Mouse (Mus musculus): ENCODE measurements around the gene Cdh12. TPM values are rescaled to one million over a fixed set of nuclear protein-coding genes. Genes with fewer than 3 reads are reported as not detected.
A peak's percentile ranks its signal among the peaks of the same experiment; 100 is the strongest.

The Cdh12 gene
- total and polyA plus RNA-seq, 3 experiments = 0.13 to 0.16 TPM; not detected in 1

DNA sequence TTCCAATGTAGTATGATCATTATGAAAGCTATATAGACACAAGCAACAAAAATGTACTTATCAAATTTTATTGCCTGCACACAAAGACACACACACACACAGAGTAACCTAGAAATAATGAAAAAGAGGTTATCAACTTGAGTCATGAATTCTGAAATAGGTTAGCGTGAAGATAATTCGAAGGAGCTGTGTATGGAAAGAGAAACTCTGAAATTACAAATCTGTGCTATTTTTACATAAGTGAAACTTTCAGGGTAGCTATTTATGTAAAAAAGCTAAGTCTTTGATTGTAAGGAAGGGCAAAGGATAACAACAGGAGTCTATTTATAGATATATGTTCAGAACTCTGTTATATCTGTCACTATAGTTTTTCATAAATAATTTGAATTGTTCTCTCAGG lies 427.9 kb downstream of the Cdh12 start:
- Histone ChIP-seq H3K4me2 (ENCODE audit: insufficient read depth, low read depth, poor library complexity, severe bottlenecking) (no peak overlapping the region), H3K79me2 (replicated peaks; ENCODE audit: control insufficient read depth, extremely low read depth, insufficient read depth, poor library complexity, severe bottlenecking) (no peaks in the 10 kb centered on the region), H3K36me3 (replicated peaks in 1 of 2; ENCODE audit: control insufficient read depth in 1 of 2, insufficient read depth in 1 of 2, low read length in 1 of 2) (no peaks in the 10 kb centered on the region), H3K4me3 (replicated peaks in 1 of 3; ENCODE audit: low read depth in 2 of 3, low read length in 2 of 3, poor library complexity in 1 of 3) (no peak overlapping the region), H3K4me1 (ENCODE audit: control insufficient read depth in 1 of 2, insufficient read depth in 2 of 2) (peaks cover 0 to 5% of the 10 kb centered on the region in 2 experiments; a peak in 1 of 4 replicates), H3K9ac (ENCODE audit: insufficient read depth, low read depth) (no peak overlapping the region), H3K27ac (ENCODE audit: insufficient read depth, low read depth) (no peak overlapping the region), H3K27me3 (replicated peaks) (no peaks in the 10 kb centered on the region), H3K9me3 (replicated peaks; ENCODE audit: low read length) (peaks cover 3% of the 10 kb centered on the region)
- in situ Hi-C loops (cut with MboI; ENCODE audit: low pct_ligation_motif_present, low pct_unique_long_range_greater_than_20kb, low sequenced_read_pairs) = no loop called here
- TF ChIP-seq CHD1 (IDR thresholded peaks at IDR 0.05; ENCODE audit: low read depth, low read length) (no peak), NRF1 (IDR thresholded peaks at IDR 0.05; ENCODE audit: low read depth, low read length) (no peak), POLR2A (IDR thresholded peaks at IDR 0.05; ENCODE audit: low read depth, low read length) (no peak), HCFC1 (IDR thresholded peaks at IDR 0.05; ENCODE audit: low read depth, low read length) (no peak), CTCF (conservative IDR thresholded peaks at IDR 0.05 in 1 of 2, IDR thresholded peaks at IDR 0.05 in 1 of 2; ENCODE audit: low read depth in 2 of 2, low read length in 2 of 2) (no peak), USF2 (conservative IDR thresholded peaks at IDR 0.05; ENCODE audit: low read depth, low read length) (no peak), EP300 (IDR thresholded peaks at IDR 0.05; ENCODE audit: low read length) (peak; percentile 69), RAD21 (IDR thresholded peaks at IDR 0.05; ENCODE audit: low read depth, low read length) (no peak), PAX5 (IDR thresholded peaks at IDR 0.05; ENCODE audit: low read length) (no peak), ZC3H11A (IDR thresholded peaks at IDR 0.05; ENCODE audit: low read depth, low read length) (no peak), ELF1 (IDR thresholded peaks at IDR 0.05; ENCODE audit: low read depth, low read length) (no peak), MAFK (IDR thresholded peaks at IDR 0.05; ENCODE audit: insufficient replicate concordance, low read length) (no peak), ZMIZ1 (IDR thresholded peaks at IDR 0.05; ENCODE audit: low read depth, low read length) (no peak), MAZ (IDR thresholded peaks at IDR 0.05; ENCODE audit: low read depth, low read length) (no peak), JUND (conservative IDR thresholded peaks at IDR 0.05; ENCODE audit: low read depth, low read length) (0 out of 2 replicates have a peak, but pooled peaks have one; percentile 20), CHD2 (IDR thresholded peaks at IDR 0.05; ENCODE audit: low read length) (no peak), IRF4 (IDR thresholded peaks at IDR 0.05; ENCODE audit: low read depth, low read length) (peak; percentile 69), TCF12 (IDR thresholded peaks at IDR 0.05; ENCODE audit: low read depth, low read length) (no peak), MEF2A (IDR thresholded peaks at IDR 0.05; ENCODE audit: borderline replicate concordance, low read depth, low read length) (peak; percentile 95), JUN (IDR thresholded peaks at IDR 0.05; ENCODE audit: insufficient read depth, low read depth, low read length) (no peak), ETS1 (conservative IDR thresholded peaks at IDR 0.05; ENCODE audit: low read depth, low read length) (no peak; the same call in 1 of the 2 replicates), NELFE (IDR thresholded peaks at IDR 0.05; ENCODE audit: low read depth, low read length) (no peak), UBTF (IDR thresholded peaks at IDR 0.05; ENCODE audit: low read depth, low read length) (no peak), TBP (conservative IDR thresholded peaks at IDR 0.05; ENCODE audit: low read depth, low read length) (no peak)
- peak; percentile 19 for DNase-seq (ENCODE audit: extremely low read depth)
- dilution Hi-C loops (cut with MboI; ENCODE audit: extremely low pct_ligation_motif_present, extremely low pct_unique_long_range_greater_than_20kb, low sequenced_read_pairs) = no loop called here
